Mouse (Mus musculus) thymus, postnatal 36 days (tissue): Measurements from ENCODE around the gene Greb1.

Experiments
- DNase-seq, 2 experiments: peaks; one replicate each; pipeline ENCODE4 v3.0.0; 2022; ENCODE audit warnings: mixed read lengths in 2 of 2

The Greb1 gene

DNA sequence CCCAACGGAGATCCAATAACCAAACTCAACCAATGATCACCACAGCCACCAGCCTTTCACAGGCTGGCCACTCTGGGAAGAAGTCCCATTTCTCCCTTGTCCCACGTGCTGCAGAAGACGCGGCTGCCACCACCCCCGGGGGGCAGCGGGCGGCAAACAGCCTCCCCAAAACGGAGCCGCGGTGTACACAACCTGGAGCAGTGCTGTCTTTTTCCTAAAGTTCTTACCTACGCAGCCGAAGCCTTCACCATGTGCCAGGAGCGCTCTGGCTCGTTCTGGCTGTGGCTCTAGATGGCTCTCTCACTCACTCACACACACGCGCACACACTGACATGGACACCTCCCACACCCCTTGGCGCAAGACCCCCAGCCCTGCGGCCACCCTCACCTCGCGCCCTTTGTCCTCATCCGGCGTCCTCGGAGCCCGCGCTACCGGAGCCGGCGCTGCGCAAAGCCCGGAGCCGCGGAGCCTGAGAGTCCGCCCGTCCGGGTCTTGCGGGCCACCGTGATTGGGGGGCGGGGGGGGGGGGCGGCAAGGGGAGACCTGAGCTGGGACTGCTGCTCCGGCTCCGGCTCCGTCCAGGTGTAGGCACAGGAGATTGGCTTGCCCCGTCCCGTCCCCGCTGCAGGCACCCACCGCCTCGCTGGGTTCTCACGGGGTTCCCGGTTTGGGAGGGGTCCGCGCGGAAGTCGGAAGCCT, at the start of gene Greb1:
Gene Greb1, minus strand, starts transcription at position 628 of the 700 bp plus-strand sequence.
- peak in 1 of 2 experiments; percentile 13 for DNase-seq

DNA sequence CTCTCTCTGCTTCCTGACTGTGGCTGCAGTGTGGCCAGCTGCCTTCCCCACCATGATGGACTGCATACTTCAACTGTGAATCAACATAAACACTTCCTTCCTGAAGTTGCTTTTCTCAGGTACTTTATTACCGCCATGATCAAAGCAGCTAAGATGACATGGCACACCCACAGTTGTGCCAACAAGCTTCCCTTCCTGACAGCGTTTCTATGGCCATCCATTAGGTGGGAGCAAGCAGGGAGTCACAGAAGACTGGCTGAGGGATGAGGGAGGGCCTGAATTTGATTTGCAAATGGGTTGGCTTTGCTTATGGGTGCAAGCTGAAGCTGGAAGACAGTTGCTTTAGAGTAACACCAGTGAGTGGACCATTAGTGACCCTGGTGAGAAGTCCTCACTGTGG, 49.1 kb upstream of the Greb1 start:
- DNase-seq = no peak

DNA sequence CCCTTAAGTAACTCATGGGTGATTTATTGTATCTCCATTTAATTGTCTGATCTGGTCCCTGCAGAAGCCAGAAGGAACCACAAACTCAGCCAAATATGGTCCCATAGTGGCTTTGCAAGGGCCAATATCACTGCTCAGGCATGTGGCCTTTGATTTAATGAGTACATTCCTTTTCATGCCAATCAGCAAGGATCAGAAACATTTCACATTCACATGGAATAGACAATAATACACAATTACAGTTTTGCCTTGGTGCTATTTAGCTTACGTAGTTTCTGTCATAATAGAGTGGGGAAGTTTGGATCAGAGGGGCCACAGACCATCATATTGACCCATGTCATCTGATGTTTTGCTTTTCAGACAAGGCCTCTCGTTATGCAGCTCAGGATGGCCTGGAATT, 47.8 kb upstream of the Greb1 start:
- DNase-seq = no peak

DNA sequence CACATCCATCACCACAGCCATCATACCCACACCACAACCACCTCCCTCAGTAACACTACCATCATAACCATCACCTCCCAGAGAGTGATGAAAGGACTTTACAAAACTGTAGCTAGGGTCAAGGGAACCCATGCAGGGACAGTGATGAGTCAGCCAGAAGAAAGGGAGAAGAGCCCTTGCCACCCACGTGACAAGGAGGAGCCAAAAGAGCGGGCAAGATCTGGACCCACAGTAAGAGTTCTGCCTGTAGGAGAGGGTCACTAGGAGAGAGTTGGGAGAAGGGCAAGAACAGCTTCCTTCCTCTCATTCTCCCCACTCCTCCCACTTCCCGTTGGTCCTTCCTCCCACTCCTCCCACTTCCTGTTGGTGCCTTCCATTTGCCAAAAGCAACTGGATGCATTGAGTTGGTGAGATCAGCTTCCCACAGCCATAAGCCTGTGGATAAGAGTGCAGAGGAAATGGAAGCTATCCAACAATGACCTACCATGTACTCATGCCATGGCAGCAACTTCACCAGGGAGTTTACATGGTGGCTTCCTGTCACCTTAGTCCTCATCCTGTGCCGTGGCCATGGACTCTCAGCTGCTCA, 46.6 kb upstream of the Greb1 start:
- no peak for DNase-seq

DNA sequence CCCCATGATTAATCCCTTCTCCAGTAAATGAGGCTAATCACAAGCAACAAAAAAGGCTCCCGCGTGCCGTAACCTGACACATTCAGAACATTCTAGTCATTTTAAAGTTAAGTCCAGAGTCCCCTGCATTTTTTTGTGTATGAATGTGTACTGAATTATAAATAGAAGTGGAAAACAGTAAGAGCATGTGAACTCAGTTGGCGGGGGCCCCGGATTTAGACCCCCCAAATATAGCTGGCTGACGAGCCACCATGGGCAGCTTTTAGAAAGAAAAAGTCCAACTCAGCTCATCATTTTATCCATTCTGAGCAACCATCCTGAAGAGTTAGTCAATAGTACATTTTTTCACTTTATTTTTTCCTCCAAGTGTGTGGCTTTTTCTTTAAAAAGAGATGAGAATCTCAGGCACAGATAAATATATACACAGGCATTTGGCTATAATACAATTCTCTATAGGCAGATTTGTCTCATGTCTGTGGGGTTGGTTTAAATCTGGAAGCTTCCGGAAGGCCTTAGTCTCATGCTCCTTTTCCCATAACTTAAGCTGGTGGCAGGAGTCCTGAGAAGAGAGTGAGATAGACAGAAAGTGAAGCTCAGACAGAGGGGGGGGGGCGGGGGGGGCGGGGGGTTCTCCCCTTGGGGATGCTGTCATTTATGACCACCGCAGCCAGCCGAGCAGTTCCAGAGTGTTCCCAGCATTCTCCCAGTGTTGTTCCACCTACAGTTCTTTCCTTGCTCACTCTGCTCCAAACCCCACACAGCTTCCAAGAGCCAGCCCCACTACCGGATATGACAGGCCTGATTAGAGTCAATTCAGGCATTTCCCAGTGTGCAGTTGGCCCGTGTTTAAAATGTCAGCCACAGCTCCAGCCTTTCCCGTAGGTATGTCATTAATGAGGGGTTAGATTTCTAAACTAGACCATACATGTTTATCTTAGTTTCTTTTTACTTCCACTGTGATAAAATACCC, 44.2 kb upstream of the Greb1 start:
- DNase-seq = no peak

DNA sequence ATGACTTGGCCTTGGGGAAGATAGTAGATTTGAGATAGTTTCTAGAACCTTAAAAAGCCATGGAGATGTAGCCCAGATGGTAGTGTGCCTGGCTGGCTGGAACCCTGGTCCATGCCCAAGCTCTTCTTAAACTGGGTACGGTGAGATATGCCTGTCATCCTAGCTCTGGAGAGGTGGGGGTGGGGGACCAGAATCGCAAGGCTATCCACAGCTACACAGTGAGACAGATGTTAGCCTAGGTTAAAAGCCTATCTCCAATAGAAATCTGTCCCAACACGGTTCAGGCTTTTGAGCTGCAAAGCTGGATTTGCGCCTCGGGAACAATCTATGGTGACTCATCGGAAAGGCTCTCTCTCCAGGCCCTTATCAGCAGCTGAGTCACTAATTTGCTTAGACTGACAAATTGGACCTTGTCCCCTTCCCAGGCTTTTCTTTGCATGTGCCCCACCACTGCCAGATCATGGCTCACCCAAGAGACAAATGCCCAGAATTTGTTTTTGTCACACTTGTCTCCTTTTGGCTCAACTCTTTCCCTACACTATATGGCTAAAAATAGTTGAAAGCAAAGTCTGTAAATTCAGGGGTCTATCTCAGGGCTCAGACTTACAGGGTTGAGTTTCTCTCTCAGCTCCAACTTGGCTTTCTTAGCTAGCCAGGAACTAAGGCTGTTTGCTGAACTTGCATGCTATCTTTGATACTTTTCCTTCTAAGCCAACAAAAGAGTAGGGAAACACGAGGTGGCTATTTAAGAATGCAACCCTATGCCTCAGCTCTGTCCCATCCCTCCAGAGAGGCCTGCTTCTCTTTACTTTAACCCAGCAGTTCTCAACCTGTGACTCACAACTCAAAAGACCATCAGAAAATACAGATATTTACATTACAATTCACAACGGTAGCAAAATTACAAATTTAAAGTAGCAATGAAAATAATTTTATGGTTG, 40.4 kb upstream of the Greb1 start:
- DNase-seq = no peak

DNA sequence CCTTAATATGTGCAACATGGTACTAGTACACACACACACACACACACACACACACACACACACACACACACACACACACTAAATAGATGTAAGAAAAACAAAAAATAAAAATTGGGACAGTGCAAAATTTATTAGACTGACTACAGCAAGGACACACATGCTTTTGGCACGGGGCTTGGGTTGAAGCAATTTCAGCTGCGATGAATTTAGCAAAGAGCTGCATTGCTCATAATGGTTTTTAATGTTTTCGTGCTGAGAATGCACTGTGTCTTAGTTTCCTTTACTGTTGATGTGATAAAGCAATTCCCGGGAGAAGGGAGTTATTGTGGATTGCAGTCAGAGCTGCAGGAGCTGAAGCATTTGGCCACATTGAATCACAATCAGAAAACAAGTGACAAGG, 37.1 kb upstream of the Greb1 start:
- no peak for DNase-seq

DNA sequence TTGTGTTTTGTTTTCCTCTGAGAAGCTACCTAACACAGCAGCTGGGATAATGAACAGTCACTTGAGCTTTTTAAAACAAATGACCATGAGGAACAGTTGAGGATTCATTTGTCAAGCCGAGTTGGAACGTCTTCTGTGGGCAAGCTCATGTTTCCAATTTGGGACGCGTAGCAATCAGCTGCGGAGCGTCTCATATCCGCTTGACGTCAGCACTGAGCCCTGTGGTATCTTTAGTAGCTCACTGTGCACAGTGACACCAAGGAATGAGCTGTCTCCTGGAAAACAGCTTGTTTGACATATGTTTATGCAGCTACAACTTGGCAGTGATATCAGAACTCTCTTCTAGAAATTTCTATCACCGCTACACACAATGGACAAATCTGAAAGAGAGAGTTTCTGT, 35.5 kb upstream of the Greb1 start:
- no peak for DNase-seq

DNA sequence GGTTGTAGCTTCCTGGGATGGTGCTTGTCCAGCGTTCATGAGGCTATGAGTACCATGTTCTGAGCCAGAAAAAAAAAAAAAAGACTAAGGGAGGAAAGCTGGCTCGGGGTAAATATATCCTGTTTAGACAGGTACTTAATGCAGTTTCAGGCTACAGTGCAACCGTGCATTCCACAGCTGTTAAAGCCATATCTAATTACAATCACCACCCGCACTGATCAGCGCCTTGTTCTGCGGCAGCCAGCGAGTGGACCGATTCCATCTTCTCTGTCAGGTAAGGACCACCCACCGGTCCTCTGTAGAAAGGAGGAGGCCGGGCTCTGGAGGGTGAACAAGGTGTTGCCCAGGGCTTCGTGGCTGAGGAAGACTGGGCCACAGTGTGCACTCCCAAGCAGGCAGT, 34.0 kb upstream of the Greb1 start:
- DNase-seq = no peak

DNA sequence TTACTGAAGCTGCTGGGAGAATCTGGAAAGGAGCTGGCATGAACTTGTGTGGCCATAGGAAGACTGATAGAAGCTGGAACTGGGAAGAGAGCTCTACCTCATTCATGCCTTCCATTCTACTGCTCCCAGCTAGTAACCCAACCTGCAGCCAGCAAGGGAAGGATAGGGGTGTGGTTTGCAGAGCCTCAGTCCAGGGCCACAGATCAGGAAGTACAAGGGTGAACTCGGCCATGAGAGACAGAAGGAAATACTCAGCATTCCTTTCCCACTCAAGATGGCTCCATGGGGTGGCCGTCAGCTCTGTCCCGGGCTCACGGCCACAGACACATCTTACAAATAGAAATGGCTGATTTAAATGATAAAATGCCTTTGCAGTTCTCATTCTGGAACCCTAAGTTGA, 30.4 kb upstream of the Greb1 start:
- DNase-seq = no peak

DNA sequence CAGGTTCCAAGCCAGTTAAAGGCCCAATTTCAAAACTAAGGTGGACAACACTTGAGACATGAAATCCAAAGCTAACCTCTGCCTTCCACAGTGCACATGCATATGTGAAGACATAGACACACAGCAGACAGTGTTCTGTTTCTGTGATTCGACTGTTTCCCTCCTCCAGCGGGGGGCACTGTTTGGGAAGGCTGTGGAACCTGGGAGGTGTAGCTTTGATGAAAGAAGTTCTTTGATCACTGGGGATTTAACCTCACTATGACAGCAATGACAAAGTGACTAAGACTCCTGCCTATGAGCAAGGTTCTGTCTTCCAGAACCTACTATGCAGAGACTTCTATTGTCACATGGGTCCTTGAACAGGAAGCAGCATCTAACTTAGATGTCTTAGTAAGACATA, 29.1 kb upstream of the Greb1 start:
- DNase-seq = no peak

DNA sequence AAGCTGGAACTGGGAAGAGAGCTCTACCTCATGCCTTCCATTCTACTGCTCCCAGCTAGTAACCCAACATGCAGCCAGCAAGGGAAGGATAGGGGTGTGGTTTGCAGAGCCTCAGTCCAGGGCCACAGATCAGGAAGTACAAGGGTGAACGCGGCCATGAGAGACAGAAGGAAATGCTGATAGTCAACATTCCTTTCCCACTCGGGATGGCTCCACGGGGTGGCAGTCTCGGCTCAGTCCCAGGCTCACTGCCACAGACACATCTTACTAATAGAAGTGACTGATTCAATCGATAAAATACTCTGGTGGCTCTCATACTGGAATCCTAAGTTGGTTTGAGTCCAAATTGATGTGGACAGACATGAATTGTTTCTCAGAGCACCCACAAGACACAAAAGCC, 27.8 kb upstream of the Greb1 start:
- DNase-seq = no peak

DNA sequence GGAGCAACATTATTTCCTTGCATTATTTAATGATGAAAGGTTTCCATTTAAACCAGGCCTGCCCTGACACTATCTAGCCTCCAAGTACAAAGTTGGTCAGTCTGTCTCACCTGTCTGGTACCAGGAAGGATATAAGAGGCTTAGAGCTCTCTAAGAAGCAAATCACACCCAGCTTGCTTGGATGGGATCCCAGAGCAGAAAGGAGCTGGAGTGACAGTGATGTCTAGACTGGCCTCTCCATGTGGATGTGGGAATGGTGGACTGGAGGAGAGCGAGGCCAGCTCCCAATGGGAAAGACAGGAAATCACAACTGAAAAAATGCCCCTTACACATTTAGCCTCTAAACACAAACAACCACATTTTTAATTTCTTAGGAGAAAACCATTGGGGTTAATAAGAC, 23.0 kb upstream of the Greb1 start:
- no peak for DNase-seq

DNA sequence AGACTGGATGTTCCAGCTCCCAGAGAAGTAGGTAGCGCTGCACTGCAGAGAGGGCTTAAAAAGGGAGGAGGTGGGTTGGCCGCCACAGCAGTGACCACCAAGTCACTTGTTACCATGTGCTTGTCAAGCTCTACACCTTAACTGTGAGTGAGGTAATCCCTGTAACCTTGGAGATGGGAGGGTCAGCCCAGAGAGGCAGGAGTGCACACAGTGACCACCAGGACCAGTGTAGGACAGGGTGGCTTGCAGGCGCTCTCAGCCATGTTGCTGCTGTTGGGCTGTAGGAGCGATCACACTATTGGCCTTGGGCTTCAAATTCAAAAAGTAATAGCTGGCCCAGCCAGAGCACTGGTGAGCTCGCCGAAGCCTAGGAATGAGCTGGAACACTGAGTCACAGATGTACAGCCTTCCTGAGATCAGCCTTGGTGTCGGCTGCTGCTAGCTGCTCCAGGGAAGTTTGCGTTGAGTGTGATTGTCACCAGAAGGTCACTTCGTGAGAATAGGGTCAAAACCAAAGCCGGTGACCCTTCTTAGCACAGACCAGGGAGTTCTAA, 21.6 kb upstream of the Greb1 start:
- DNase-seq = no peak

DNA sequence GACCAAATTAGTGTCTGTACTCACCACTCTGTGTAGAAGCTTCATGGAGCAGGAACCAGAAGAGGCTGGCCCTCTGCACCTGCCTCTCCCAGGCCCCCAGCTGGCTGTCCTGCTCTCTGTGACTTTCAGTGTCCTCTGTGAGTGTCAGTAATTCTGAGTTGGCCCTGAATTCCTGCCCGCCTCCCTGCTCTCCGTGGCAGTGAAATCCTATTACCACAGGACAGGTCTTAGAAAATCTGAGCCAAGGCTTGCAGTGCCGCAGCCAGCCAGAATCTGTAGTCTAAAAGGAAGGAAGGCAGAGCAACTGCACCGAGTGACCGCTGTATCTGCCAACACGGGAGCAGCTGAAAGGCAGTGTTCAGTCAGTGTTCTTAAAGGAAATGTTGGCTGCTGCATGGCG, 20.1 kb upstream of the Greb1 start:
- no peak for DNase-seq

DNA sequence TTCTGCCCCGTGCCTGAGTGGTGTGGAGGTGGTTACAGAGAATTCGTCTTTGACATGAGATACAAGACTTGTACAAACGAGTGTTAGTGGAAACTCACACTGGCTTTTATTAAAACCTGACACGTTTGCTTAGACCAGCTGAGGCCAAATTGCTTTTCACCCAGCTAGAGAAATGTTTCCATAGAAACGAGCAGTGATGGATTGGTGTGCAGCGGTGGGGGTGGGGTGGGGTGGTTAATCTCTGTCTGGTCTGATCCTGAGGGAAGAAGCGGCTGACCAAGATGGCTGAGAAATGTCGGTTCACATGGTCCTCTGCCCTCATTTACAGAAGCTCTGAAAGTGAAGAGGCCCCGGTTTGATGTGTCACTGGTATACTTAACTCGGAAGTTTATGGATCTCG, 17.8 kb upstream of the Greb1 start:
- DNase-seq = no peak

DNA sequence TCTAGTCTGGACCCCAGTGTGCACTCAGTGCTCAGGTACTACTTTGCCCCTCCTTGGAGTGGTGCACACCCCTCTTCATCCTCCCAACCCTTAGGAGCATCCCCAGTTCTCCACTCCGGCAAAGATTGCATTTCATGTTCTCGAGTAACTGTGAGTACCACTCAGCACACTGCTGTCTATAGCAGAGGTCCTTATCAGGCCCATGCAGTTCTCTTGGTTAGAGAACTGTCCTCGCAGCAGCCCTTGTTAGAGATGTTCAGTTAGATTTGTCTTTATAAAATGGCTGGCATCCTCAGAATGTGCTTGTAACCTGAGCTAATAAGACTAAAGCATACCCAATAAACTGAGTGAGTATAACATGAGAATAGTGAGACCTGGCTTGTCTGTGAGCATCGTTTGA, 16.5 kb upstream of the Greb1 start:
- DNase-seq = no peak

DNA sequence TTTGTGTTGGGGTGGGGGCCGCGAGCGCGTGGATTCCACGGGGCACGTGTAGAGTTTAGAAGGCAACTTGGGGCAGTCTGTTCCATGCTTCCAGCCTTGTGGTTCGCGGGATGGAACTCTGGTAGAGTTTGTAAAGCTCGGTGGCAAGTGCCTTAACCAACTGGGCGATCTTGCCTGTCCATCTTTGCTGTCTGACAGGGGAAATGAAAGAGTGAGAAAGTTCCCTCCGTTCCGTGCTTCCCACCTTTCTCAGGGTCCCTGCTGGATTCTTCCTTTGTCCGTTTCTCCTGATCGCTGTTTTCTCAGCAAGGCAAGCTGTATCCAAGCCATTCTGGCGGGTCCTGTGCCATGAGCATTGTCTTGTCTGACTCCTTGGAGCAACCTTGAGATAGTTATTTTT, 10.8 kb upstream of the Greb1 start:
- no peak for DNase-seq

DNA sequence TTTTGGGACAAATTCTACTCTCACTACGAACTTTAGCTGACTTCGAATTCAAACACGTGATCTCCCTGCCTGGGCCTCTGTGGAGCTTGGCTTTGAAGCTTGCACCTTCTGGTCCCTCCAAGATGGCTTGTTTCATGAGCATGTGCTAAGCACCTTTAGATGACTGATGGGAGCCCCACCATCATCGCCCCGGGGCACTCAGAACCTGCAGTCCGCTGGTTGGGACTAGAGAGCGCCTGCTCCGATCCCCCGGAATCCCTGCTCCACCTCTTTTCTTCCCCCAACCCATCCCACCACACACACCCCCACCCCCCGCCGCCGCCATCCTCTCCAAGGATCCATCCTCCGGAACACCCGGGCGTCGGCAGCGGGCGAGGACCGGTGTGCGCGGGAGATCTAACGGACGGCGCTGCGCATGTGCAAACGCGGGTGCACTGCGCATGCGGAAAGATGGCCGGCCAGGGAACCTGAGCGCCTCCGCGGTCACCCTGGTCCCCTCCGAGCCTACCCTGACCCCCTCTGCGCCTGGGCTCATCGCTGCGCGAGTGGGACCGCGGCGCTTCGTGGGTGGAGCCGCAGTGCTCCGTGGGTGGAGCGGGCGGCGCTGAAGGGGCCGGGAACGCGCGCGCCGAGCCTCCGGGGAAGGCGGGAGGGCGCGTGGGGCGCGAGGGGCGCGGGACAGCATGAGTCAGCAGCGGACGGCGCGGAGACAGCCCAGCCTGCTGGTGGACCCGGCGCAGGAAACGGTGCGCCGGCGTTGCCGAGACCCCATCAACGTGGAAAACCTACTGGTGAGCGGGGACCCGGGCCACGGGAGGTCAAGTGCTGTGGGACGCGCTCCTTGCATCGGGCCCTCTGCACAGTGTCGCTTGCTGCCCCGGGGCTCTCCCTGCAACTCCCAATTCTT, 10.1 kb upstream of the Greb1 start, which contains the start of gene E2f6:
Gene E2f6, plus strand, starts transcription at position 439 of the 907 bp plus-strand sequence.
- DNase-seq = peak; percentile 79 to 81

DNA sequence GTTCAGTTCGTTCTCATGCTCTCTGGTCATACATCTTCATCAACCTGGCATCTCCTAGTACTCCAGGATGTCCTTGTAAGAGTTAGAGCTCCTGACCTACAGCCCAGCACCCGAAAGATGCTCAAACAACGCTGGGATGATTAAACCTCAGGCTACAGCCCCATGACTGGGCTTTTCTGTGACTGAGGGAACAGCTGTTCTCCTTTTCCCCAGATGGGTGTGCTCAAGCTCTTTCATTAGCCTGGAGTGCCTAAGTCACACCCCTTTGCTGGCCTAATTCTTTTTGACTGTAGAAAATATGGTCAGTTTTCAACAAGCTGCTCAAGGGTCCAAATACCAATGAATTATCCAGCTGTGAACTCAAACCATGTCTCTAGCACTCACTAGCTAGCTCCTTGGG, 7.4 kb upstream of the Greb1 start:
- no peak for DNase-seq

DNA sequence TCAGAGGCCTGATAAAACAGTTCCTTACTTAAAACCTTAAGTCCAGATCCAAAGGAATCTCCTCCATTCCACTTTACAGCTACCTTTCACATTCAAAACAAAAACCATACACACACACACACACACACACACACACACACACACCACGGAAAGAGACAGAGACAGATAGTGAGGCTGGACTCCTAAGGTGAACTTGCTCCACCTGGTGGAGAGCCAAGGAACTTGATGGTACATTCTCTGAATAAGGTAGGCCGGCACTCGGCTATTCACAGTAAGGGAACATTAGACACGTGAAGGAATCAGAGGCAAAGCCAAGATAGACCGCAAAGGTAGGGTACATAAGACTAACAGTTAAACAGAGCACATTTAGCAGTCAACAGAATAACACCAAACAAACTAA, 4.8 kb upstream of the Greb1 start:
- DNase-seq = peak; percentile 62 to 65
